Mouse (Mus musculus) small intestine, adult 2 months (tissue): ENCODE measurements at regions not wholly inside any gene's neighbourhood (a gene's known extent, or its start where the extent isn't known, plus 50 kb on each side); places are given as distances from the start of the nearest gene placed in this dataset.

Experiments used
- CTCF ChIP-seq: fragments of 200-500 bp; IDR thresholded peaks from 2 replicates; pipeline ENCODE4 v1.5.1; 2012; ENCODE audit warnings: low read depth, mild to moderate bottlenecking, control low read depth, inconsistent platforms, low read length, moderate library complexity, mixed read lengths; ENCODE audit not compliant: insufficient replicate concordance, insufficient read length; ENCODE audit errors: extremely low read depth
- POLR2A ChIP-seq: fragments of 200-500 bp; IDR thresholded peaks from 2 replicates; pipeline ENCODE4 v1.6.1; 2012; ENCODE audit warnings: low read depth, mild to moderate bottlenecking, control low read depth, inconsistent platforms, low read length, moderate library complexity

DNA sequence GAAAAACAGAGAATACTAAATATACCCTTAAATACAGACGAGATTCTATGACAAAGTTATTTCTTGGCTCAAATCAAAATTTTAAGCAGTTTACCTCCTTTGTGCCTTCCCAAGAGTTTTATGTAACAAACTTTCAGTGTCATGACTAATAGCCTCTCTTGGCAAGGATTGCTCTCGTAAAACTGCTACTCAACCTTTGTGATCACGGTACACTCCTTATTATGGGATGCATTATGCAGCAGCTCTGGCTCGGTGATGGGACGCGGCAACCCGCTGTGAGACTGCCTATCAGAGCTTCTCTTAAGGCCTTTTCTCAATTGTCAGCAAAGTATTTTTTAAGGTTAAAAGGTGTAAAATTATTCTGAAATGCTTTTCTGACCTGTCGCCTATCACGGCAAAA lies 59.8 kb upstream of the Spaca7 start:
- no peak for TF ChIP-seq CTCF
- TF ChIP-seq POLR2A, result no peak
